Mouse (Mus musculus) myocyte (in vitro differentiated cells): ENCODE data around the gene Tstd2. TPM values are rescaled to one million over a fixed set of nuclear protein-coding genes. Genes with fewer than 3 reads are reported as not detected.

Source experiments
- H3K27me3 ChIP-seq: one replicate; pipeline ENCODE4 v1.6.1; 2011; ENCODE audit not compliant: control insufficient read depth, insufficient read depth, insufficient read length
- H3K36me3 ChIP-seq: one replicate; pipeline ENCODE4 v1.6.1; 2011; ENCODE audit not compliant: control insufficient read depth, insufficient read depth
- H3K4me2 ChIP-seq: one replicate; pipeline ENCODE4 v1.6.1; 2011; ENCODE audit warnings: low read depth, control low read depth
- H3K4me3 ChIP-seq: one replicate; pipeline ENCODE4 v1.5.1; 2011; ENCODE audit warnings: mild to moderate bottlenecking, control low read depth, moderate library complexity
- H3K79me2 ChIP-seq: one replicate; pipeline ENCODE4 v1.6.1; 2011; ENCODE audit not compliant: control insufficient read depth, insufficient read depth
- H3ac ChIP-seq: one replicate; pipeline ENCODE4 v1.6.1; 2011; ENCODE audit not compliant: control insufficient read depth, insufficient read length
- CEBPB ChIP-seq: IDR thresholded peaks from 2 replicates; pipeline ENCODE4 v1.6.1; 2011; ENCODE audit warnings: mild to moderate bottlenecking, moderate library complexity; ENCODE audit not compliant: poor library complexity, insufficient read depth, severe bottlenecking
- E2F4 ChIP-seq: IDR thresholded peaks from one replicate; pipeline ENCODE4 v1.6.1; 2011; ENCODE audit warnings: mild to moderate bottlenecking, control low read depth, moderate library complexity; ENCODE audit not compliant: insufficient read depth
- MAX ChIP-seq: IDR thresholded peaks from one replicate; pipeline ENCODE4 v1.6.1; 2011; ENCODE audit warnings: low read depth, mild to moderate bottlenecking, control low read depth
- MYOD1 ChIP-seq, 3 experiments: IDR thresholded peaks; one replicate each; pipeline ENCODE4 v1.6.1; 2011; ENCODE audit warnings: control low read depth in 2 of 3, low read depth in 2 of 3, mild to moderate bottlenecking in 2 of 3, moderate library complexity in 1 of 3; ENCODE audit not compliant: insufficient read length in 2 of 3, control insufficient read depth in 1 of 3
- MYOG ChIP-seq, 3 experiments: IDR thresholded peaks; one replicate each; pipeline ENCODE4 v1.6.1; 2011; ENCODE audit warnings: control low read depth in 2 of 3, low read depth in 2 of 3, mild to moderate bottlenecking in 2 of 3; ENCODE audit not compliant: insufficient read length in 2 of 3, control insufficient read depth in 1 of 3, insufficient read depth in 1 of 3
- POLR2A ChIP-seq: IDR thresholded peaks from one replicate; pipeline ENCODE4 v1.6.1; 2011; ENCODE audit warnings: low read depth, mild to moderate bottlenecking, control low read depth, moderate library complexity; ENCODE audit not compliant: insufficient read length
- POLR2AphosphoS2 ChIP-seq: IDR thresholded peaks from one replicate; pipeline ENCODE4 v1.6.1; 2011; ENCODE audit warnings: low read depth, control low read depth; ENCODE audit not compliant: insufficient read length
- REST ChIP-seq: IDR thresholded peaks from one replicate; pipeline ENCODE4 v1.6.1; 2011; ENCODE audit warnings: mild to moderate bottlenecking, control low read depth, moderate library complexity; ENCODE audit not compliant: insufficient read depth, insufficient read length
- SRF ChIP-seq: IDR thresholded peaks from one replicate; pipeline ENCODE4 v1.6.1; 2011; ENCODE audit warnings: low read depth; ENCODE audit not compliant: control insufficient read depth, insufficient read length
- TCF12 ChIP-seq: IDR thresholded peaks from one replicate; pipeline ENCODE4 v1.6.1; 2011; ENCODE audit warnings: mild to moderate bottlenecking, control low read depth; ENCODE audit not compliant: poor library complexity, insufficient read depth, severe bottlenecking
- TCF3 ChIP-seq: IDR thresholded peaks from one replicate; pipeline ENCODE4 v1.6.1; 2011; ENCODE audit warnings: low read depth, control low read depth; ENCODE audit not compliant: insufficient read length
- USF1 ChIP-seq: IDR thresholded peaks from one replicate; pipeline ENCODE4 v1.6.1; 2011; ENCODE audit warnings: low read depth, mild to moderate bottlenecking, control low read depth, moderate library complexity
- polyA plus RNA-seq: library from polyadenylated mRNA; unstranded; fragments of >200 nt; fragmentation: generic; extraction: Trizol; gene quantifications from one replicate; pipeline ENCODE4 v1.2.1, GENCODE M21; 2012; ENCODE audit warnings: missing spikeins

Gene Tstd2
- polyA plus RNA-seq, 1 experiment: 14.9 TPM

GRCm38 (mm10) chr4:46137629-46138286 lies 736 bp downstream of the Tstd2 start:
- Histone ChIP-seq H3ac (peak overlapping the region; percentile 68), H3K4me2 (peak overlapping the region; percentile 70), H3K36me3 (peaks cover 12% of the 10 kb centered on the region), H3K4me3 (peak overlapping the region; percentile 91), H3K79me2 (peaks cover 61% of the 10 kb centered on the region), H3K27me3 (no peaks in the 10 kb centered on the region)
- TF ChIP-seq MAX (no peak), E2F4 (no peak), CEBPB (no peak), POLR2A (no peak), REST (no peak), SRF (no peak), MYOG (IDR thresholded peaks at IDR 0.05; ENCODE audit: control insufficient read depth in 1 of 3, insufficient read depth in 1 of 3, insufficient read length in 2 of 3, low read depth in 2 of 3) (no peak), USF1 (no peak)

DNA sequence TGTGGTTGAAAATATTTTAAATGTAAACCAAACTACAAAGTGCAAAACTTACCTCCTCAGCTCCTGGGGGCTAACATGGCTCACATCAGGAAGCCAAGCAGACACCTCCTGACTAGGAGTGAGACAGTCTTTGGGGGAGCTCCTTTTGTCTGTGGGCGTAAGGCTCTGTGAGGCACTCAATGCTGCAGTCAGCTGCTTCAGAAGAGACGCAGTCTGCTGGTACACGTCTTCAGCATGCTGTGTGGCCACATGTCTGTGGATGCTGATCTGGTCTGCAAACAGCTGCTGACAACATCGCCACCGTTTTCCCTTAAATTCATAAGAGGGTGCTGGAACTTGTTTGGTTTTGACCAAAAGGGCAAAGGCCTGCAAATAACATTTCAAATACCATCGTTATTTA lies 6.7 kb downstream of the Tstd2 start:
- Histone ChIP-seq H3K79me2 (peaks cover 9% of the 10 kb centered on the region), H3K4me2 (no peak overlapping the region), H3ac (no peak overlapping the region), H3K36me3 (peaks cover 31% of the 10 kb centered on the region), H3K4me3 (no peak overlapping the region), H3K27me3 (no peaks in the 10 kb centered on the region)
- TF ChIP-seq MYOD1 (IDR thresholded peaks at IDR 0.05; ENCODE audit: control insufficient read depth in 1 of 3, insufficient read length in 2 of 3, low read depth in 2 of 3): no peak
- TF ChIP-seq E2F4: no peak
- no peak for TF ChIP-seq CEBPB
- no peak for TF ChIP-seq TCF12
- TF ChIP-seq POLR2A: no peak
- TF ChIP-seq TCF3: no peak
- no peak for TF ChIP-seq MYOG (IDR thresholded peaks at IDR 0.05; ENCODE audit: control insufficient read depth in 1 of 3, insufficient read depth in 1 of 3, insufficient read length in 2 of 3, low read depth in 2 of 3)
- no peak for TF ChIP-seq USF1
- no peak for TF ChIP-seq MAX
- no peak for TF ChIP-seq POLR2AphosphoS2
- no peak for TF ChIP-seq SRF
- no peak for TF ChIP-seq REST

- Histone ChIP-seq H3K4me2 (no peak overlapping the region), H3ac (no peak overlapping the region), H3K36me3 (peaks cover 34% of the 10 kb centered on the region), H3K4me3 (no peak overlapping the region), H3K27me3 (no peaks in the 10 kb centered on the region), H3K79me2 (no peaks in the 10 kb centered on the region)
- no peak for TF ChIP-seq CEBPB
- no peak for TF ChIP-seq REST
- TF ChIP-seq TCF12: no peak
- no peak for TF ChIP-seq SRF
- no peak for TF ChIP-seq MYOD1 (IDR thresholded peaks at IDR 0.05; ENCODE audit: control insufficient read depth in 1 of 3, insufficient read length in 2 of 3, low read depth in 2 of 3)
- TF ChIP-seq TCF3: no peak
- no peak for TF ChIP-seq POLR2A
- no peak for TF ChIP-seq E2F4
- TF ChIP-seq MAX: no peak
- TF ChIP-seq USF1: no peak
- TF ChIP-seq MYOG (IDR thresholded peaks at IDR 0.05; ENCODE audit: control insufficient read depth in 1 of 3, insufficient read depth in 1 of 3, insufficient read length in 2 of 3, low read depth in 2 of 3): no peak
- no peak for TF ChIP-seq POLR2AphosphoS2
Measured at GRCm38 (mm10) chr4:46130221-46130620, 8.3 kb downstream of the Tstd2 start.

DNA sequence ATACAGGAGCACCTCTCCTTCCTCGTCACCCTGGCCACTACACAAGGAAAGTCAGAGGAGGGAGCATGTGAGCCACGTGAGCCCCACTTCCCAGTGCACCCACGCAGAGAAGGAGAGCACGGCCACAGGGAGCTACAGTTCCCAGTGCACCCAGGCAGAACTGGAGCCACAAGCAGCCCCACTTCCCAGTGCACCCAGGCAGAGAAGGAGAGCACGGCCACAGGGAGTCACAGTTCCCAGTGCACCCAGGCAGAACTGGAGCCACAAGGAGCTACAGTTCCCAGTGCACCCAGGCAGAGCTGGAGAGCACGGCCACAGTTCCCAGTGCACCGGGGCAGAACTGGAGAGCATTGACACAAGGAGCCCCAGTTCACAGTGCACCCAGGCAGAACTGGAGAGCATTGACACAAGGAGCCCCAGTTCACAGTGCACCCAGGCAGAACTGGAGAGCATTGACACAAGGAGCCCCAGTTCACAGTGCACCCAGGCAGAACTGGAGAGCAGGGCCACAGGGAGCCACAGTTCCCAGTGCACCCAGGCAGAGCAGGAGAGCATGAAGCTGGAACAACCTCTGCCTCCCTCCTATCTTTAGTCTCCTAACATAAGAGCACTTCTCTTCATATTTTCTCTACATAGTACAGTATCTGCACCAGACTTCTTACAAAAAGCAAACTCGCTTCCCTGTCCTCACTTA lies 9.0 kb downstream of the Tstd2 start:
- no peak overlapping the region for H3ac ChIP-seq
- no peak overlapping the region for H3K4me3 ChIP-seq
- H3K4me2 ChIP-seq: no peak overlapping the region
- no peaks in the 10 kb centered on the region for H3K27me3 ChIP-seq
- no peaks in the 10 kb centered on the region for H3K79me2 ChIP-seq
- H3K36me3 ChIP-seq: peaks cover 39% of the 10 kb centered on the region
- TF ChIP-seq USF1: no peak
- no peak for TF ChIP-seq POLR2AphosphoS2
- no peak for TF ChIP-seq CEBPB
- no peak for TF ChIP-seq SRF
- TF ChIP-seq MYOG (IDR thresholded peaks at IDR 0.05; ENCODE audit: control insufficient read depth in 1 of 3, insufficient read depth in 1 of 3, insufficient read length in 2 of 3, low read depth in 2 of 3): no peak
- no peak for TF ChIP-seq MYOD1 (IDR thresholded peaks at IDR 0.05; ENCODE audit: control insufficient read depth in 1 of 3, insufficient read length in 2 of 3, low read depth in 2 of 3)
- TF ChIP-seq E2F4: no peak
- TF ChIP-seq MAX: no peak
- no peak for TF ChIP-seq TCF3
- TF ChIP-seq REST: no peak
- no peak for TF ChIP-seq POLR2A
- TF ChIP-seq TCF12: no peak
